Mouse (Mus musculus) kidney, postnatal 0 days (tissue): ENCODE results near the gene Lap3. TPM values are rescaled to one million over a fixed set of nuclear protein-coding genes. Genes with fewer than 3 reads are reported as not detected.

Experiments
- ATAC-seq: fragments of 200-750 bp; cut with Nextera tagmentation; replicated peaks from 2 replicates; pipeline ENCODE4 v1.8.0; 2017; ENCODE audit warnings: low read depth, moderate number of reproducible peaks, moderate TSS enrichment, moderate library complexity; ENCODE audit not compliant: low FRiP score
- DNase-seq: peaks from one replicate; pipeline ENCODE4 v3.0.0-alpha.2; 2016; ENCODE audit warnings: low spot score
- H3K27ac ChIP-seq: fragments of 300-500 bp; sonication (generic); 2 replicates; pipeline ENCODE4 v1.5.1; 2014; ENCODE audit warnings: mild to moderate bottlenecking
- H3K27me3 ChIP-seq: fragments of 300-500 bp; sonication (generic); 2 replicates; pipeline ENCODE4 v1.6.1; 2014; ENCODE audit warnings: low read length, mixed read lengths; ENCODE audit not compliant: insufficient read depth
- H3K36me3 ChIP-seq: fragments of 300-500 bp; sonication (generic); 2 replicates; pipeline ENCODE4 v1.6.1; 2014; ENCODE audit warnings: low read length, mixed read lengths; ENCODE audit not compliant: insufficient read depth
- H3K4me1 ChIP-seq: fragments of 300-500 bp; sonication (generic); replicated peaks from 2 replicates; pipeline ENCODE4 v1.6.1; 2014; ENCODE audit warnings: antibody characterized with exemption, low read length, mixed read lengths; ENCODE audit not compliant: insufficient read depth
- H3K4me2 ChIP-seq: fragments of 300-500 bp; sonication (generic); 2 replicates; pipeline ENCODE4 v1.6.1; 2014; ENCODE audit warnings: mild to moderate bottlenecking, low read length, moderate library complexity, mixed read lengths
- H3K4me3 ChIP-seq: fragments of 300-500 bp; sonication (generic); replicated peaks from 2 replicates; pipeline ENCODE4 v1.5.1; 2014; ENCODE audit warnings: low read depth, low read length
- H3K9ac ChIP-seq: fragments of 300-500 bp; sonication (generic); 2 replicates; pipeline ENCODE4 v1.6.1; 2014; ENCODE audit warnings: low read depth, low read length
- H3K9me3 ChIP-seq: fragments of 300-500 bp; sonication (generic); replicated peaks from 2 replicates; pipeline ENCODE4 v1.6.1; 2016; ENCODE audit warnings: low read length, inconsistent platforms, mixed read lengths
- CTCF ChIP-seq: IDR thresholded peaks from 2 replicates; pipeline ENCODE4 v1.5.1; 2016; ENCODE audit warnings: antibody characterized with exemption, low read depth, mild to moderate bottlenecking, moderate library complexity
- WGBS: fragments of 180-500 bp; shearing (Covaris S2); extraction: QIAGEN DNeasy Blood & Tissue Kit; methylation state at CpG from one replicate; pipeline ENCODE4 v1.1.7; 2014; 5-methylcytosine and 5-hydroxymethylcytosine counted together
- polyA plus RNA-seq: library from polyadenylated mRNA; unstranded; fragments of >200 nt; fragmentation: Nextera tagmentation; extraction: Ambion mirVana; gene quantifications from 2 replicates; pipeline ENCODE4 v1.2.1, GENCODE M21; 2015

Lap3 gene
- polyA plus RNA-seq, 1 experiment from 2014 or later: 99.7 TPM

- no peak overlapping the region for H3K9ac ChIP-seq
- TF ChIP-seq CTCF: no peak
- no peak overlapping the region for H3K27ac ChIP-seq
- no peak for ATAC-seq
- no peaks in the 10 kb centered on the region for H3K9me3 ChIP-seq
- H3K27me3 ChIP-seq: no peaks in the 10 kb centered on the region
- 71% methylated on average over 4 of the region's 4 CpGs for WGBS
- H3K4me3 ChIP-seq: no peak overlapping the region
- H3K36me3 ChIP-seq: 0 out of 2 replicates have a peak, but pooled peaks cover 4% of the 10 kb centered on the region
- H3K4me2 ChIP-seq: no peak overlapping the region
- H3K4me1 ChIP-seq: no peaks in the 10 kb centered on the region
- no peak for DNase-seq
Measured at GRCm38 (mm10) chr5:45535177-45535576, 42.0 kb downstream of the Lap3 start.

GRCm38 (mm10) chr5:45539502-45539901 is 46.3 kb downstream of the Lap3 start:
- TF ChIP-seq CTCF: peak; percentile 46
- no peak for DNase-seq
- no peak overlapping the region for H3K27ac ChIP-seq
- no peak for ATAC-seq
- H3K4me3 ChIP-seq: no peak overlapping the region
- no peaks in the 10 kb centered on the region for H3K4me1 ChIP-seq
- H3K36me3 ChIP-seq: no peaks in the 10 kb centered on the region
- H3K9ac ChIP-seq: no peak overlapping the region
- no peak overlapping the region for H3K4me2 ChIP-seq
- 55% methylated on average over 10 of the region's 10 CpGs for WGBS
- H3K27me3 ChIP-seq: no peaks in the 10 kb centered on the region
- H3K9me3 ChIP-seq: no peaks in the 10 kb centered on the region

- no peak overlapping the region for H3K4me2 ChIP-seq
- no peak for ATAC-seq
- no peak for TF ChIP-seq CTCF
- no peak overlapping the region for H3K9ac ChIP-seq
- no peak overlapping the region for H3K27ac ChIP-seq
- H3K27me3 ChIP-seq: no peaks in the 10 kb centered on the region
- H3K4me1 ChIP-seq: no peaks in the 10 kb centered on the region
- WGBS: 31% methylated on average over 5 of the region's 5 CpGs
- no peaks in the 10 kb centered on the region for H3K9me3 ChIP-seq
- H3K36me3 ChIP-seq: no peaks in the 10 kb centered on the region
- DNase-seq: no peak
- H3K4me3 ChIP-seq: no peak overlapping the region
Measured at GRCm38 (mm10) chr5:45543374-45543773, 50.2 kb downstream of the Lap3 start.

- Histone ChIP-seq H3K4me3 (no peak overlapping the region), H3K36me3 (no peaks in the 10 kb centered on the region), H3K27ac (no peak overlapping the region), H3K9me3 (no peaks in the 10 kb centered on the region), H3K4me2 (no peak overlapping the region), H3K27me3 (no peaks in the 10 kb centered on the region), H3K4me1 (no peaks in the 10 kb centered on the region), H3K9ac (no peak overlapping the region)
- no peak for TF ChIP-seq CTCF
- 100% methylated on average over 1 of the region's 1 CpGs for WGBS
- ATAC-seq (no peak), DNase-seq (no peak)
Measured at GRCm38 (mm10) chr5:45549586-45549985, 56.4 kb downstream of the Lap3 start.

Other genes starting within 250 kb of the Lap3 start
- gene Qdpr, start 43.1 kb upstream of the Lap3 start, polyA plus RNA-seq: 297 and 318 TPM in 2 replicates
- gene Clrn2, start 39.6 kb upstream of the Lap3 start, polyA plus RNA-seq: not detected in 2 replicates
- 333 and 339 TPM in 2 replicates for gene Med28, start 26.9 kb downstream of the Lap3 start, polyA plus RNA-seq
- 2.4 and 2.6 TPM in 2 replicates for gene Fam184b, start 146.2 kb downstream of the Lap3 start, polyA plus RNA-seq
- 21.8 and 24.7 TPM in 2 replicates for gene Ncapg, start 176.5 kb downstream of the Lap3 start, polyA plus RNA-seq